Mouse (Mus musculus): Measurements from ENCODE around the gene C1qbp. TPM values are rescaled to one million over a fixed set of nuclear protein-coding genes. Genes with fewer than 3 reads are reported as not detected.
A peak's percentile ranks its signal among the peaks of the same experiment; 100 is the strongest.

The C1qbp gene
- polyA plus RNA-seq, 1 experiment from 2014 or later: 242 TPM

DNA sequence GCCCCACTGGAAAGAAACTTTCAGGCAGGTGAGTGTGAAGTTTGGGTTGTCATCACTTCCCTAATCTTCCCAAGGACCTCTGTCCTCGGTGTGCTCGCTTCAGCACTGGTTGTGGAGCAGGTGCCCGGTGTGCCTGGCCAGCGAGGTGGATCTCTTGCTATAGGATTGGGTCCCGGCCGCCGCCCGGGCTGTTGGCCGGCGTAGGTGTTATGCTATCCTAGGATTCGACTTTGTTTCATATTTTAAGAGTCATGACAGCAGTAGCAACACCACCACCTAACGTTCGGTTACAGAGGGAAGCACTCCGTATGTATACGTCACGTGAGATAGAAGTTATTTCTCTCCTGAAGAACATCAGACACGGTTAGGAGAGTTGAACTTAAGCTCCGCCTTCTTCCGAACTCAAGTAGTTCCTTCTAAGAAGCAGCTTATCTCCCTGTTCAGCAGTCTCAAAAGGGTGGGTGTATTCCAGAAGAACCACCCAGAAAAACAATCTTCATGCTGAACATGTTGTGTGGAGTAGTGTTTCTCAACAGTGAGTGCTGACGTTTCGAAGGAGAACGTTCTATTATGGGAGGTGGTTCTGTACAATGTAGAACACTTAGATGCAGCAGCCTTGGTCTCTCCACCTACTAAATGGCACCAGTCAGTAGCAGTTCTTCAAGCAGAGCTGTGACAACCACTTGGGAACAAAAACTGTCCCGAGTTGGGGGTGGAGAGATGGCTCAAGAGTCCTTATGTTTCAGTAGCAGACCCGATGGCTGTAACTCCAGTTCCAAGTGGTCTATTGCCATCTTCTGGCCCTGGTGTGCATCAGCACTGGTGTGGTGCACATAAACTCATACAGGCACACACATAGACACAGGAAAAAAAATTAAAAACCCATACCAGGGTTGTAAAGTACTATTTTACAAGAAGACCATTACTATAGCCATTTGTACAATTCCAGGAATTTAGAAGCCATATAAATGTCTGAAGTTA, 12.0 kb downstream of the C1qbp start:
- Histone ChIP-seq H3K9ac (peak overlapping the region; percentile 74), H3K4me3 (peak overlapping the region; percentile 71), H3K27ac (peak overlapping the region; percentile 91), H3K36me3 (ENCODE audit: poor library complexity, severe bottlenecking) (peaks cover 42% of the 10 kb centered on the region), H3K27me3 (no peaks in the 10 kb centered on the region), H3K4me1 (peaks cover 24% of the 10 kb centered on the region), H3K9me3 (replicated peaks) (no peaks in the 10 kb centered on the region), H3K4me2 (peak overlapping the region; percentile 88)
- 18% methylated on average over 24 of the region's 24 CpGs for WGBS
- ATAC-seq: peak; percentile 5; the same call in 1 of the 2 replicates

GRCm38 (mm10) chr11:70969821-70970559, 12.8 kb downstream of the C1qbp start, which contains the start of the genes Nup88 and Rpain:
Gene Nup88 (minus strand): TSS chr11:70969973.
Gene Rpain (plus strand): TSS chr11:70970213.
- WGBS: under 1% methylated on average over 43 of the region's 43 CpGs
- H3K27me3 ChIP-seq: no peaks in the 10 kb centered on the region
- H3K4me3 ChIP-seq: peak within 1 kb of the TSS; percentile 71

GRCm38 (mm10) chr11:70969271-70969794, 13.5 kb downstream of the C1qbp start:
- Histone ChIP-seq H3K4me2 (peak overlapping the region; percentile 88), H3K4me1 (peaks cover 24% of the 10 kb centered on the region), H3K27me3 (no peaks in the 10 kb centered on the region), H3K9ac (peak overlapping the region; percentile 81), H3K27ac (peak overlapping the region; percentile 80), H3K36me3 (ENCODE audit: poor library complexity, severe bottlenecking) (peaks cover 44% of the 10 kb centered on the region), H3K9me3 (replicated peaks) (no peaks in the 10 kb centered on the region), H3K4me3 (peak overlapping the region; percentile 71)
- peak; percentile 26 for ATAC-seq
- under 1% methylated on average over 25 of the region's 25 CpGs for WGBS

More at GRCm38 (mm10) chr11:70969821-70970559, 12.8 kb downstream of the C1qbp start, which contains the start of the genes Nup88 and Rpain:
- peak within 1 kb of the TSS; percentile 88 for H3K4me2 ChIP-seq
- H3K27ac ChIP-seq: peak within 1 kb of the TSS; percentile 91
- peaks cover 24% of the 10 kb centered on the region for H3K4me1 ChIP-seq
- peaks cover 44% of the 10 kb centered on the region for H3K36me3 ChIP-seq (ENCODE audit: poor library complexity, severe bottlenecking)
- peak; percentile 99 for ATAC-seq
- H3K9me3 ChIP-seq (replicated peaks): no peaks in the 10 kb centered on the region
- H3K9ac ChIP-seq: peak within 1 kb of the TSS; percentile 81

GRCm38 (mm10) chr11:70964222-70964907, 18.5 kb downstream of the C1qbp start:
- Histone ChIP-seq H3K4me1 (peaks cover 17% of the 10 kb centered on the region), H3K27ac (no peak overlapping the region), H3K4me2 (no peak overlapping the region), H3K9me3 (replicated peaks) (no peaks in the 10 kb centered on the region), H3K9ac (no peak overlapping the region), H3K27me3 (no peaks in the 10 kb centered on the region), H3K4me3 (no peak overlapping the region), H3K36me3 (ENCODE audit: poor library complexity, severe bottlenecking) (peaks cover 72% of the 10 kb centered on the region)
- 78% methylated on average over 4 of the region's 4 CpGs for WGBS
- ATAC-seq: no peak

DNA sequence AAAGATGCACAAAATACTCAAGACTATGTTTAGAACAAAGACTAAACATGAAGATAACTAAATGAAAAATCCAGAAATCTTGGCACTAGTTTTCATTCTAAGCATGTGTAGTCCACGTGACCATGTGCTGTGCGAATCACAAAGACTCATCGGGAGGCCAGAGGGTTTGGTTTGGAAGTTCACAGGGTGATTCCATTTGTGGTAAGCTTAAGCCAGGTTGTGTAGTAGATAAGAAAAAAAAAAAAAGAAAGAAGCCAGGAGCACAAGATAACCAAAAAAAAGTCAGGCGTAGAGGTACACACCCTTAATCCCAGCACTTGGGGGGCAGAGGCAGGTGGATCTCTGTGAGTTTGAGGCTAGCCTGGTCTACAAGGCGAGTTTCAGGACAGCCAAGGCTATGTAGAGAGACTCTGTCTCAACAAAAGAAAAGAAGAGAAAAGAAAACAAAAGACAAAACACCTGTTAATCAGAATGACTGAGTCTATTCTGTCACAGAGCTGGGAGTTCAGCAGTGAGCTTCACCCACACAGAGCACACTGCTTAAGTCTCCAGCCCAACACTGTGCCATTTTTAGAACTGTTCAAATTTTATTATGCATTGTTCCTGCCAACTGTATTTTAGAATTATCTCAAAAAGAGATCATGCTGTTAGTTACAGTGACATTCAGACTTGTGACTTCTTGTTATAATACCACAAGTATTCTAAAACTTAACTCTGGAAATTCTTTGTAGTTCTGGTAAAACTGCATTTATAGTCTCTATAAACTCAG, 21.9 kb downstream of the C1qbp start:
- Histone ChIP-seq H3K9ac (no peak overlapping the region), H3K27me3 (no peaks in the 10 kb centered on the region), H3K4me3 (no peak overlapping the region), H3K9me3 (replicated peaks) (no peaks in the 10 kb centered on the region), H3K27ac (no peak overlapping the region), H3K36me3 (ENCODE audit: poor library complexity, severe bottlenecking) (peaks cover 94% of the 10 kb centered on the region), H3K4me1 (no peaks in the 10 kb centered on the region), H3K4me2 (no peak overlapping the region)
- no peak for ATAC-seq
- WGBS: 90% methylated on average over 5 of the region's 5 CpGs

- Histone ChIP-seq H3K9ac (no peak overlapping the region), H3K4me3 (no peak overlapping the region), H3K27me3 (no peaks in the 10 kb centered on the region), H3K4me1 (no peaks in the 10 kb centered on the region), H3K27ac (no peak overlapping the region), H3K4me2 (no peak overlapping the region), H3K36me3 (ENCODE audit: poor library complexity, severe bottlenecking) (peaks cover 96% of the 10 kb centered on the region), H3K9me3 (replicated peaks) (no peaks in the 10 kb centered on the region)
- no peak for ATAC-seq
- 88% methylated on average over 4 of the region's 4 CpGs for WGBS
Observed at GRCm38 (mm10) chr11:70954711-70955110, 28.1 kb downstream of the C1qbp start.

DNA sequence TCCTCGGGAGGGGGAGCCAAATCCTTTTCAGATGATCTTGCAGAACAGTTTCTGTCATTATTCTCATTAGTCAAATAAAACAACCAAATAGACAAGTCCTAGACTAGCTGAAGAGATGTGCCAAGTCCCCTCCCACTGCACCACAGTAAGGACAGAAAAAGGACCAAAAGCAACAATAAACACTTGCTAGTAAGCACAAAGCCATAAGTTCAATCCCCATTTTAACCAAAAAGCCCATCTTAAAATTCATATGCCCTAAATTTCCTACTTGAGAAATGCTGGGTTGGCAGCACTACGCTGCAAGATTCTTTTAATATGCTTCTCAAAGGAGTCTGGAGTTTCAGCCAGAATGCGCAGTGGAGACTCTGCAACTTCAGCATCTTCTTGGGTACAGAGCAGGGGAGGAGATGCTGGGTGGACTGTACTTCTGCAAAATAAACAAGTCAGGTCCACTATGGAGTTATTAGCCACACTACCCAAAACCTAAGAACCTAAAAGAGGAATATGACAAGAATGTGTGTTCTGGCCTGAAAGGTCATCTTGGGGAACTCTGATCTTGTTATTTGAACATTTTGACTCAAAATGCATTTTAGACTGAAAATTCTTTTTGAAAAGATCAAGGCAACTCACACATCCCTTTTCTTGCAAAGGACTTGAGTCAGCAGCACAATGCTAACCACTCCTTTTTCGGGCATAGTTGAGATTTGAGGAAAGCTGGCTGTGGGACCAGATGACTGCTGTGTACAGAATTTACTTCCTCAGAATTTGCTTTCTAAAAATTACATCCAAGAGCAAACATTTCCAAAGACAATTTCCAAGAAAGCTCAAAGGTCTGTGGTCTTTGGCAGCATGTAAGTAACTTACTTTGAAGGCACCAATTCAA, 37.6 kb downstream of the C1qbp start:
- H3K9ac ChIP-seq: no peak overlapping the region
- H3K36me3 ChIP-seq (ENCODE audit: poor library complexity, severe bottlenecking): peaks cover 97% of the 10 kb centered on the region
- no peak overlapping the region for H3K4me2 ChIP-seq
- H3K4me1 ChIP-seq: no peaks in the 10 kb centered on the region
- no peak overlapping the region for H3K27ac ChIP-seq
- WGBS: 90% methylated on average over 4 of the region's 4 CpGs
- H3K27me3 ChIP-seq: no peaks in the 10 kb centered on the region
- no peak for ATAC-seq
- H3K4me3 ChIP-seq: no peak overlapping the region
- H3K9me3 ChIP-seq (replicated peaks): no peaks in the 10 kb centered on the region

- WGBS: 89% methylated on average over 7 of the region's 7 CpGs
- H3K9me3 ChIP-seq (replicated peaks): no peaks in the 10 kb centered on the region
- H3K36me3 ChIP-seq (ENCODE audit: poor library complexity, severe bottlenecking): peaks cover 96% of the 10 kb centered on the region
- no peak for ATAC-seq
- H3K27ac ChIP-seq: no peak overlapping the region
- H3K4me3 ChIP-seq: no peak overlapping the region
- no peak overlapping the region for H3K4me2 ChIP-seq
- no peaks in the 10 kb centered on the region for H3K27me3 ChIP-seq
- H3K4me1 ChIP-seq: no peaks in the 10 kb centered on the region
- H3K9ac ChIP-seq: no peak overlapping the region
Observed at GRCm38 (mm10) chr11:70943651-70944050, 39.2 kb downstream of the C1qbp start.

- WGBS: 93% methylated on average over 1 of the region's 1 CpGs
- Histone ChIP-seq H3K9ac (no peak overlapping the region), H3K36me3 (ENCODE audit: poor library complexity, severe bottlenecking) (peaks cover 94% of the 10 kb centered on the region), H3K4me2 (no peak overlapping the region), H3K27me3 (no peaks in the 10 kb centered on the region), H3K4me1 (no peaks in the 10 kb centered on the region), H3K27ac (no peak overlapping the region), H3K4me3 (no peak overlapping the region), H3K9me3 (replicated peaks) (no peaks in the 10 kb centered on the region)
- ATAC-seq: no peak
Observed at GRCm38 (mm10) chr11:70942596-70942995, 40.2 kb downstream of the C1qbp start.

DNA sequence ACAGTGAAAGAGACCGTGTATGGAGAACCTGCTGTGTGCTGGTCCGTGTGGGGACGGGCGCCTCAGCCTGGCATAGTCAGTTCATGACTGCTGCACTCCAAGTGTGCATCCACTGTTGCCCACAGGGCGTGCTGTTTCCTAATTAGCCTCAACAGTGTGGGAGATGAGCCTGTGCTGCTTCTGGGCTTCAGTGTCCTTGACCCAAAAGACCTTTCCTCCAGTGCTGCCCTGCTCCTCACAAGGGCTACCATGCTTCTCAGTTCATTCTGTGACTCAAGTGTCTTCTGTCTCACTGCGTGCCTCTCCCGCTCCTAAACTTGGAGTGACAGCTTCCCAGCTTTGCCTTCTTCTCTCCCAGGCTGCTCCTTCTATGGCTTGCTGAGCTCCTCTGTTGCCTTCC, 47.5 kb downstream of the C1qbp start:
- Histone ChIP-seq H3K4me3 (no peak overlapping the region), H3K4me1 (no peaks in the 10 kb centered on the region), H3K27me3 (no peaks in the 10 kb centered on the region), H3K27ac (no peak overlapping the region), H3K9ac (no peak overlapping the region), H3K36me3 (ENCODE audit: poor library complexity, severe bottlenecking) (peaks cover 77% of the 10 kb centered on the region), H3K4me2 (no peak overlapping the region), H3K9me3 (replicated peaks) (no peaks in the 10 kb centered on the region)
- no peak for ATAC-seq
- WGBS: 93% methylated on average over 7 of the region's 7 CpGs

Measured in forebrain, embryonic 13.5 days (tissue).